Mouse (Mus musculus) inflammation-experienced regulatory T-cells, adult 6 months (primary cell): ENCODE results near the gene Peg3. TPM values are rescaled to one million over a fixed set of nuclear protein-coding genes. Genes with fewer than 3 reads are reported as not detected.

Source experiments
- ATAC-seq: one replicate; pipeline ENCODE4 v1.8.0; 2017
- polyA plus RNA-seq, 3 experiments: library from polyadenylated mRNA; unstranded; fragments of 100-300 nt; shearing (Covaris generic); gene quantifications; one replicate each; pipeline ENCODE4 v1.2.1; 2017

Gene Peg3
- polyA plus RNA-seq, 3 experiments from 2014 or later, result not detected

- ATAC-seq, result no peak
Observed at GRCm38 (mm10) chr7:6708451-6709180, 21.6 kb downstream of the Peg3 start.

GRCm38 (mm10) chr7:6707416-6708015 is 22.7 kb downstream of the Peg3 start:
- ATAC-seq, result no peak

- no peak for ATAC-seq
Observed at GRCm38 (mm10) chr7:6699230-6699629, 31.0 kb downstream of the Peg3 start.

GRCm38 (mm10) chr7:6696241-6697045 is 33.8 kb downstream of the Peg3 start, which contains the start of gene Zim1:
Gene Zim1, minus strand, starts transcription at chr7:6696450.
- ATAC-seq, result no peak

GRCm38 (mm10) chr7:6685511-6685910 is 44.7 kb downstream of the Peg3 start:
- ATAC-seq, result no peak

GRCm38 (mm10) chr7:6666726-6667125 is 63.5 kb downstream of the Peg3 start:
- no peak for ATAC-seq

- no peak for ATAC-seq
Observed at GRCm38 (mm10) chr7:6663430-6663829, 66.8 kb downstream of the Peg3 start.

- no peak for ATAC-seq
Observed at GRCm38 (mm10) chr7:6659605-6660004, 70.6 kb downstream of the Peg3 start.

GRCm38 (mm10) chr7:6658606-6659005 is 71.6 kb downstream of the Peg3 start:
- ATAC-seq, result no peak

Other genes with a start within 250 kb of the Peg3 start
- not detected for gene Olfr5, start 243.5 kb downstream of the Peg3 start, polyA plus RNA-seq
- not detected for gene Olfr1347, start 230.7 kb downstream of the Peg3 start, polyA plus RNA-seq
- gene Olfr1348, start 221.7 kb downstream of the Peg3 start, polyA plus RNA-seq, result not detected
- under 1 TPM in 1 of 3 experiments, not detected in 2; 0.13 TPM for gene Olfr1349, start 207.5 kb downstream of the Peg3 start, polyA plus RNA-seq
- gene Olfr1350, start 165.6 kb downstream of the Peg3 start, polyA plus RNA-seq, result under 1 TPM in 1 of 3 experiments, not detected in 2; 0.35 TPM
- not detected for gene Zim1, start 34.0 kb downstream of the Peg3 start, polyA plus RNA-seq
- under 1 TPM in 1 of 3 experiments, not detected in 2; 0.15 TPM for gene Usp29, start 147 bp upstream of the Peg3 start, polyA plus RNA-seq